Mouse (Mus musculus): ENCODE results near the gene Golph3l.
"Not testable (repeated sequence)": the region's sequence is repeated elsewhere in the genome, so short reads cannot be mapped to it uniquely, and the experiment has no call there.

Gene Golph3l

DNA sequence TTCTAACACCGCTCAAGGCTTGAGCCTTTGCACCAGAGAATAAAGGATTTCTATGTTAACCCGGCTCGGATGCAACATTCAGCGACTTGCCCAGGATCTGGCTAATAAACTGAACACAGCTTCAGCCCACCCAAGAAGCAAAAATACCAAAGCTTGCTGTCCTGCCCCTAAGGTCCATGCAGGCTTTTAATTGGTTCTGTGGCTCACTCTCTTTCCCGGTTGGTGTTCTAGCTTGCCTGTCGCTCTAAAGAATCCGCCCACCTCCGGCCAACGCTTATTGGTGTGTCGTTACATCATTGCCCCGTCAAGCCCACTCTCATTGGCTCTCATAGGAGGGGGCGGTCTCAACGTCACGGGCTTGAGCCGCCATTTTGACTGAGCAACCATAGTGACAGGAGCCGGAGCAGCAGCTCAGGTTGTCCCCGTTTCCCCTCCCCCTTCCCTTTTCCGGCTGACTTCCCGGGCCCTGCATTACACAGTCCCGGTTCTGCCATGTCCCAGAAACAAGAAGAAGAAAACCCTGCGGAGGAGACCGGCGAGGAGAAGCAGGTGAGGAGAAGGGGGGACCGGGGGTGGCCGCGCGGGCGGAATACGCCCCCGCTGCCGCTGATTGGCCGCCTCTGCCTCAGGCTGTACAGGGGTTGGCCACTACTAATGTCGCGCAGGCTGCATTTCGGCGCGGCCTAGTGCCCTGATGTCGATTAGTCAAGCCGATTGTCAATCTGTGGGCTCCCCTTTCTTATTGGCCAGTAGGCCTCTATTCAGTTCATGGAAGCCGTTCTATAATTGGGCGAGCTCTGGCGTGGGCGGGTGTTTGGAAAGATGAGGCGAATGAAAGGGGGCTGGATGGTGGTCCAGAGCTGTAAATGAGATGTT lies 36.1 kb downstream of the Golph3l start, which contains the start of gene Ensa:
Ensa (plus strand) TSS at position 366 of the 876 bp plus-strand sequence.
- peak; percentile 93 to 96 for DNase-seq (ENCODE audit: low spot score in 2 of 2)

DNA sequence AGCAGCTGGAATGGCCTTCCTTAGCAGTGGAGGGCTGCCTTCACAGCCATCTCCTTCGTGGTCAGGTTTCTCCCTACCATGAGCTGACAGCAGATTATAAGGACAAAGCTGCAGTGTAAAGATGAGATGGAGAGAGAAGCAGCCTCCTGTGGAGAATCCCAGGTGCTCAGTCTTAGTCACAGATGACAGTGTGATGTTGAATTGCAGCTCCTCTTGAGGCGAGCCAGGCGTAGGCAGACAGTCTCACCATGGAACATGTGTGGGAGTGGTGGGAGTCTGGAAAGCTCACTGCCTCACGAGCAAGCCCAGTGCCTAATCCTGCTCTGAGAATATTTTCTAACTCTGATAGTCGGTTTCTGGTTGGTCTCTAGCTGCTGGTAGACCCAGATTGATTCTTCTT lies 39.0 kb downstream of the Golph3l start:
- no peak for DNase-seq (ENCODE audit: low spot score in 2 of 2)

- no peak for DNase-seq (ENCODE audit: low spot score in 2 of 2)
These were observed 41.0 kb downstream of the Golph3l start for GRCm38 (mm10) chr3:95629755-95630154.

- no peak for DNase-seq (ENCODE audit: low spot score in 2 of 2)
These were observed 42.1 kb downstream of the Golph3l start for GRCm38 (mm10) chr3:95630856-95631255.

DNA sequence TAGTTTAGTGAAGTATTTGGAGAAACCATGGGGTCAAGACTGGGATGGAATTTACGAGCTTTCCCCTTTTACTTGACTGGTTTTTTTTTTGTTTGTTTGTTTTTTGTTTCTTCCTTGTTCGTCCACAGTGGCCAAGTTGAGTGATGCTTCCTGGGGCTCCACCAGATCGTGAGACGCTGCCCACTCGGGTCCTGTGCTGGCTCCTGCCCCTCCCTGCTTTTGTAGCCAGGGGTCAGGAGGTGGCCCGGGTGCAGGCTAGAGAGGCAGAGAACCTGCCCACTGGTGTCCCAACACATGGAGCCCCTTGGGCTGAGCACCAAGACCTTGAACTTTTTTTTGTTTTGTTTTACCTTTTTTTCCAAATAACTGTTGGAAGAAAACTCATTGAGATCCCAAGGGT lies 42.6 kb downstream of the Golph3l start:
- no peak for DNase-seq (ENCODE audit: low spot score in 2 of 2)

DNA sequence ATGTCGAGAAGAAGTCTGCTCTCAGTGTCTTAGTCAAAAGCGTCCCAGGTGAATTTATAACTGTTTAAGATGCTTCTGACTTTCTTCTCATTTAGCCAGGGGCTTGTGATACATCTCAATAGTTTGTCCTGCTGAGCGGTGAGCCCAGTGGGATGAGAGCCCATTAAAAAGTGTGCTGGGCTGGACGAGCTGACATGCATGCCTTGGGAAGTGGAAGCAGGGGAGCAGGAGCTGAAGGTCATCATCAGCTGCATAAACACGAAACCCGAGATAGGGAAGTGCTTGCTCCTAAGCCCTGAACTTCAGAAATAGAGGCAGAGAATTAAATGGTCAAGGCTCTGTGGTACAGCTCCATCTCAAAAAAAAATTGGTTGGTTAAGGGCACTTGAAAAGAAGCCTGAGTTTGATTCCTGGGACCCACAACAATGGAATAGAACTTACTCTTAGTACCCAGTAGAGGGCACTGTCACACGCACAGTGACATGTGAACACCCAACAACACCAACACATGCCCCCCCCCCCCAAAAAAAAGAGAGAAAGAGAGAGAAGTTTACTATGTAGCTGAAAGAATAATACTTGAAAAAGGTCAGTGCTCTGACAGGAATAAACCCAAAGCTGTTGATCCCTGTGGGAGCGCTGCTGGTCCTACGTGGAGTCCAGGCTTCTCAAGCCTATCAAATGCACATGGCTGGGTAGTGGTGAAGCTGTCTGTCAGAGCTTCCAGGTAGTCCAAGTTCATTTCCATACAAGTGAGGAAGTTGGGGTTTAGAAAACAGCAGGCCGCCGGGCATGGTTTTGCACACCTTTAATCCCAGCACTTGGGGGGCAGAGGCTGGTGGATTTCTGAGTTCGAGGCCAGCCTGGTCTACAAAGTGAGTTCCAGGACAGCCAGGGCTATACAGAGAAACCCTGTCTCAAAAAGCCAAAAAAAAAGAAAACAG lies 44.2 kb downstream of the Golph3l start:
- no peak for DNase-seq (ENCODE audit: low spot score in 2 of 2)

DNA sequence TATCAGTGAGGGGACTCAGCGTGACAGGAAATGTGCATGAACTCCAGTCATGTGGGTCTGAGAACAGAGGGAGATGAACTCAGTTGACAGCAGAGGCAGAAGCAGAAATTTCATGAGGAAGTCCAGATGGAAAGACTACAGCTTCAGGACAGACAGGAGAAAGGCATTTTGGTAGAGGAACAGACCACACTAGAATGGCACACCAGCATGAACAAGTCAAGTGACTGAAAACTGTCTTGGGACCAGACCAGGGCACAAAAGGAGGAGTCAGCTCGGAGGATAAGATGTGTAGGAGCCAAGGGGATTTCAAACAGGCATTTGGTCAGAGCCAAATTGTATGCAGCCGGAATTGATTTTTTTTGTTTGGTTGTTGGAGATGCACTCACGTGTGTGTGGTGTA lies 46.9 kb downstream of the Golph3l start:
- DNase-seq (ENCODE audit: low spot score in 2 of 2), result no peak

- DNase-seq (ENCODE audit: low spot score in 2 of 2), result no peak
These were observed 47.3 kb downstream of the Golph3l start for GRCm38 (mm10) chr3:95636072-95636471.

- no peak for DNase-seq (ENCODE audit: low spot score in 2 of 2)
These were observed 51.0 kb downstream of the Golph3l start for GRCm38 (mm10) chr3:95639694-95640093.

DNA sequence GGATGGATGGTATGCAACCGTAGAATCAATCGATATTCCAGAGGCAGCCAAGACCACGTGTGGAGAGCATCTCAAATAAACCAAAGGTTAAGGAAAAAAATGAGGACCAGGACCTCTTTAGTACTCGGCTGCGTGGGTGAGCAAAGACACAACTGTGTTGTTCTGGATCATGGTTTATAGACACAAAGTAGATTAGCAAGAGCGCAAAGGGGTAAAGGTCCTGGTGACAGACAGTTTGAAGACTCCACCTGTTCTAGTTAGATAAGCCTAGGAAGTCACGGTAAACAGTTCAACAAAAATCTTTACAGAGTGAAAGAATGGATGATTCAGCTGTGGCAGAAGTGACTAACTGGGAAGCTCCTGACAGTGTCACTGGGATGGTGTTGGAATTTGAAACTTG lies 54.4 kb downstream of the Golph3l start:
- DNase-seq (ENCODE audit: low spot score in 2 of 2), result no peak

- no peak for DNase-seq (ENCODE audit: low spot score in 2 of 2)
These were observed 56.8 kb downstream of the Golph3l start for GRCm38 (mm10) chr3:95645313-95646235.

GRCm38 (mm10) chr3:95648016-95648415 lies 59.3 kb downstream of the Golph3l start:
- DNase-seq (ENCODE audit: low spot score in 2 of 2), result no peak

DNA sequence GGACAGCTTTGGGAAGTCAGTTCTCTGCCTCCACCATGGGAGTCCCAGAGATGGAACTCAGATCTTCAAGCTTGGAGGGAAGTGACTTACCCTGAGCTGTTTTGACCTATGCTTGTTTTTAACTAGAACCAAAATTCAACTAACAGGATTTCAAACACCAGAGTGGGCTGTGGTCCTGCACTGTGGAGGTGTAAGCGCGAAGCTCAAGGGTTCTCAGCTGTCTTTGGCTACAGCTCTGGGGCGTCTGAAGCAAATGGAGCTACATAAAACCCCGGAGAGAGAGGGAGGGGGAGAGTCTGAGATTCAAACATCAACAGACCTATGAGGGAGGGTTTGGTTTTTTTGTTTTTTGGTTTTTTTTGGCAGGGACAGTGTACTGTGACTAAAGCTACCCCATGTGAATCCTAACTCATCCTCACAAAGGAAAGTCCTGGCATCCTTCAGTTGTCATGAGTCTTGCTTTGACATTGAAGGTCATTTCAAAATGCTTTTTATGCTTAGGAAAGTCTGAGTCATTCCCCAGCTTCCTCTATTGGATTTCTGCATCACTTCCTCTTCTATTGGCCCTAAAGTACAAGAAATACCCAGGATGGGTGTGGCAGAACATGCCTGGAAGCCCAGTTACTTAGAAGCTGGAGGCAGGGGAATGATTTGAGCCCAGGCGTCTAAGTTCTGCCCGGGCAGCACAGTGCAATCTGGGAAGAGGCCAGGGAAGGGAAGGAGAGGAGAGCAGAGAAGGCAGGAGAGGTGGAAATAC lies 61.7 kb downstream of the Golph3l start:
- DNase-seq (ENCODE audit: low spot score in 2 of 2), result no peak

GRCm38 (mm10) chr3:95651033-95651373 lies 62.3 kb downstream of the Golph3l start:
- no peak for DNase-seq (ENCODE audit: low spot score in 2 of 2)

DNA sequence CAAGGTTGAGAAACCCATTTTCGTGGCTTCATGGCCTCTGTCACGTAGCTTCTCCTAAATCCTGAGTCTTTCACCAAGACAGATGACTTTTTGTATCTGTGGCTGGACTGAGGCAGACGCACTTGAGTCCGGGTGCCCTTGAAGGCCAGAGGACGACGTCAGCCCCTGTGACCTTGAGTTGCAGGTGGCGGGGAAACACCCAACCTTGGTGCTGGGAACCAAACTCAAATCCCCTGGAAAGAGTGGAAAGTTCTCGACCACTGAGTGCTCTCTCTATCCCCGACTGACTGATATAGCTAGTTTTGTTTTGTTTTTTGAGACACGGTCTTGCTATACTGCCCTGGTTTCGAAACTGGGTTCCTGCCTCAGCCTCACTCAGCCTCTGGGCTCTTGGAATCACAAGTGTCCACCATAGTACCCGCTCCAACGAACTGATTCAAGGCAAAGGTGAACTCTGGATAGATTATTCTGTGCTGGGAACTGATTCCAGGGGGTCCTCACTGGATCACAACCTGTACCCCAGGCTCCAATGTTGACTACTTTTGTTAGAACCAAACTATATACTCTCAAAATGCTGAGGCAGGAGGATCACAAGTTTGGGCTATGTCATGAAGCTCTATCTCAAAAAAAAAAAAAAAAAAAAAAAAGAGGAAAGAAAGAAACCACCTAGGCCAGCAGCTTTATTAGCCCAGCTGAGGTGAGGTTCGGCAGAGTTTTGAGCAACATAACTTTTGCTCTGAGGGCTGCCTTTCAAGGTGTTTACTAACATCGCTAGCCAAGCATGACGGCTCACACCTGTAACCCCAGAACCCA lies 62.9 kb downstream of the Golph3l start:
- no peak for DNase-seq (ENCODE audit: low spot score in 2 of 2)

DNA sequence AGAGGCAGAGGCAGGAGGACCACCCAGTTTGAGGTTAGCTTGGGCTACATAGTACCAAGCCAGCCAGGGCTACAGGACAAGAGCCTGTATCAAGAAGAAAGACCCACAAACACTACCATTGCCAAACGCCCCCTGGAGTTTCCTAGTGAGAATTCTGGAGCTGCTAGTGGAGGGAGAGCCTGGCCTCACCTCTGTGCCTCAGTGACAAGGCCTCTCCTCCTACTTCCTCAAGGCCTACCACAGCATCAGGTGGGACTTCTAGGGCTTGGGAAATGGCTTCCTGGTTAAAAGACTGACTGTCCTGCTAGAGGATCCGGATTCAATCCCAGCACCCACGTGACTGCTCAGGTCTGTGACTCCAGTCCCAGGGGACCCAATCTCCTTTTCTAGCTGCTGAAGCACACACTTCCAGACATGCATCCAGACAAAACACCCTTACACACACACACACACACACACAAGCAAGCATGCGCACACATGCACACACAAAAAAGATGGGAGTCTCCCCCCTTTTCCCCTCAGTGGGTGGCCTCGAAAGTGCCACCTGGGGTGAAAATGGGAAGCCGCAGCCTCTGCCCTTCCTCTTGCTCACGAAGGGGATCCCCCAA lies 63.6 kb downstream of the Golph3l start:
- DNase-seq (ENCODE audit: low spot score in 2 of 2), result no peak

DNA sequence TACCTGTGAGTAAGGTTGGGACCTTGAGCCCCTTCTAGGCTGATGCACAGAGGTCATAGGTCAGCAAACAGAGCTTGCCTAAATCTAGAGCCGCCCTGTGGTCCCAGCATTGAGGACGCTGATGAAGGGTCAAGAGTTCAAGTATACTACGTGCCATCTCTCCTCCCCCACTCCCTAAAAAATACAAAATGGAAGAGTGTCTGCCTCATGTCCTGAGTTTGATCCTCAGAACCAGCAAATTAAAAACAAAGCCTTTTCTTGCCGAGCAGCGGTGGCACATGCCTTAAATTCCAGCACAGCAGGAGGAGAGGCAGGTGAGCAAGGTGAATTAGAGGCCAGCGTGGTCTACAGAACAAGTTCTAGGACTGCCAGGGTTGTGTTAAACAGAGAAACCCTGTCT lies 64.1 kb downstream of the Golph3l start:
- no peak for DNase-seq (ENCODE audit: low spot score in 2 of 2)

DNA sequence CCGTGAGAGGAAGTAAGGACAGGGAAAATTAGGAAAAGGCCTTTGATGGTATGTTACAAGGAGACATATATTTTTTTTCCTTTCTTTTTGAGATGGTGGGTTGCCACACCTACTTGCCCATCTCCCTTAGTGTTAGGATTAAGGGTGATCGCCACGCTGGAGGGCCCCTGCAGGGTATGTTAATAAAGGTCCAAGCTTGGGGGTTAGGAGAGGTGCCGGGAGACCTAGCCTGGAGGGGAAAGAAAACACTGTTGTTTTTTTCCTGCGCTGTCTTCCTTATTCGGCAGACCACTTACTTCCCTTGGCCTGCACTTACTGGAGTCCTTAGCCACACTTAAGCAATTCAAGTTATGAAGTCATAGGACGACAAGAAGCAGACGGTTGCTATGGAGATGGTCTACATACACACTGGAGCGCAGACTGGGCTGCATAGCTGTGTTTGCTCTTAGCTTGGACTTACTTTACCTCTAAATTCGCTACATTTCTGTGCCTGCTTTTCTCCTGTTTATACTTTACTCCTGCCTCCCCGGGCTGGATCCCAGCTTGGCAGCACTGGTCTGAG lies 64.8 kb downstream of the Golph3l start:
- DNase-seq (ENCODE audit: low spot score in 2 of 2), result no peak

DNA sequence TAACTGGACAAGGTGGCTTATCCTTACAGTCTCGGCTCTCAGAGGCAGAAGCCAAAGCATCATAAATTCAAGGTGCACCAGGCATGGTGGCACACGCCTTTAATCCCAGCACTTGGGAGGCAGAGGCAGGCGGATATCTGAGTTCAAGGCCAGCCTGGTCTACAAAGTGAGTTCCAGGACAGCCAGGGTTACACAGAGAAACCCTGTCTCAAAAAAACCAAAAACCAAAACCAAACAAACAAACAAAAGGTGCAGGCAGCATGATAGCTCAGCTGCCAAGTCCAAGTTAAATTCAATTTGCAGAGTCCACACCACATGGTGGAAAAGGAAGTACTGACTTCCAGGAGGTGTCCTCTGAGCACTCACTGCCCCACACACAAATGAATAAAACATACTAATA lies 65.6 kb downstream of the Golph3l start:
- DNase-seq (ENCODE audit: low spot score in 2 of 2), result not testable (repeated sequence)

Data from urinary bladder, adult 18-20 months (tissue).